Mouse (Mus musculus) bone marrow macrophage, adult 2 months (primary cell): ENCODE data around the gene Gse1.

ENCODE experiments used
- CTCF ChIP-seq: IDR thresholded peaks from 2 replicates; pipeline ENCODE4 v1.5.1; 2012; ENCODE audit warnings: low read depth, mild to moderate bottlenecking, low read length, moderate library complexity
- POLR2A ChIP-seq: IDR thresholded peaks from 2 replicates; pipeline ENCODE4 v1.6.1; 2012; ENCODE audit warnings: mild to moderate bottlenecking, low read depth, low read length, borderline replicate concordance

GRCm38 (mm10) chr8:120391856-120392255, 163.6 kb downstream of the Gse1 start:
- TF ChIP-seq CTCF: no peak
- TF ChIP-seq POLR2A: no peak
